Mouse (Mus musculus): ENCODE measurements at regions not wholly inside any gene's neighbourhood (a gene's known extent, or its start where the extent isn't known, plus 50 kb on each side); places are given as distances from the start of the nearest gene placed in this dataset.

DNA sequence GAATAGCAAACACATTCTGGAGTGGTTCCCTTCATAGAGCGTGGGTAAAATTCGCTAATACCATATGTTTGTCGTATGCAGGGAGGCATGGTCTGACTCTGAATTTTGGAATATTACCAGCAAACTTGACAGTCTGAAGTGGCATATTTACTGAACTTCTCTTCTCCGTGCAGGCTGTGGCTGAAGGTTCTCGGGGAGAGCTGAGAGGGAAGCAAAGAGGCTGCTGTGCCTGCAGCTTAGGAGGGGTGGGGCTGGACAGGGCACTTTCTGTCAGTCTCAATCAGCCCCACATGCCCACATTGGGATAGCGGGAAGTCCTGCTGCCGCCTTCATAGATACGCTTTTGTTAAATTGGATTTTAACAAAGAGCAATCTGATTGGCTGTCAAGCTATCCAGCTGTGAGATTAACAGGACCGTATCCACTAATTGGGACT, 584.8 kb upstream of the Mpdz start:
- no peak overlapping the region for H3K9ac ChIP-seq (ENCODE audit: low read depth, low read length)
- H3K36me3 ChIP-seq (ENCODE audit: control insufficient read depth, insufficient read depth, low read length) = no peaks in the 10 kb centered on the region
- ATAC-seq = peak; percentile 83
- H3K4me1 ChIP-seq (ENCODE audit: control insufficient read depth, insufficient read depth, low read length) = no peaks in the 10 kb centered on the region
- WGBS = 36% methylated on average over 9 of the region's 9 CpGs
- H3K27ac ChIP-seq (ENCODE audit: low read length) = no peak overlapping the region
- H3K27me3 ChIP-seq (ENCODE audit: control insufficient read depth, insufficient read depth, low read depth, low read length) = no peaks in the 10 kb centered on the region
- H3K4me3 ChIP-seq (ENCODE audit: low read depth, low read length) = peak overlapping the region; percentile 21
- peak overlapping the region; percentile 48 for H3K4me2 ChIP-seq (ENCODE audit: low read length)
- H3K9me3 ChIP-seq (replicated peaks; ENCODE audit: control insufficient read depth, low read length, poor library complexity, severe bottlenecking) = no peaks in the 10 kb centered on the region

GRCm38 (mm10) chr4:82001406-82001732, 558.8 kb upstream of the Mpdz start:
- Histone ChIP-seq H3K9ac (ENCODE audit: low read depth, low read length) (no peak overlapping the region), H3K4me2 (ENCODE audit: low read length) (no peak overlapping the region), H3K27me3 (ENCODE audit: control insufficient read depth, insufficient read depth, low read depth, low read length) (no peaks in the 10 kb centered on the region), H3K4me1 (ENCODE audit: control insufficient read depth, insufficient read depth, low read length) (no peaks in the 10 kb centered on the region), H3K27ac (ENCODE audit: low read length) (no peak overlapping the region), H3K9me3 (replicated peaks; ENCODE audit: control insufficient read depth, low read length, poor library complexity, severe bottlenecking) (no peaks in the 10 kb centered on the region), H3K4me3 (ENCODE audit: low read depth, low read length) (no peak overlapping the region), H3K36me3 (ENCODE audit: control insufficient read depth, insufficient read depth, low read length) (no peaks in the 10 kb centered on the region)
- no peak for ATAC-seq
- WGBS = 87% methylated on average over 6 of the region's 6 CpGs

GRCm38 (mm10) chr4:82000590-82001405, 558.2 kb upstream of the Mpdz start:
- WGBS = 65% methylated on average over 19 of the region's 19 CpGs
- Histone ChIP-seq H3K27ac (ENCODE audit: low read length) (no peak overlapping the region), H3K4me2 (ENCODE audit: low read length) (no peak overlapping the region), H3K4me1 (ENCODE audit: control insufficient read depth, insufficient read depth, low read length) (no peaks in the 10 kb centered on the region), H3K9ac (ENCODE audit: low read depth, low read length) (no peak overlapping the region), H3K4me3 (ENCODE audit: low read depth, low read length) (no peak overlapping the region), H3K27me3 (ENCODE audit: control insufficient read depth, insufficient read depth, low read depth, low read length) (no peaks in the 10 kb centered on the region), H3K36me3 (ENCODE audit: control insufficient read depth, insufficient read depth, low read length) (no peaks in the 10 kb centered on the region), H3K9me3 (replicated peaks; ENCODE audit: control insufficient read depth, low read length, poor library complexity, severe bottlenecking) (no peaks in the 10 kb centered on the region)
- ATAC-seq = no peak; the same call in 1 of the 2 replicates

DNA sequence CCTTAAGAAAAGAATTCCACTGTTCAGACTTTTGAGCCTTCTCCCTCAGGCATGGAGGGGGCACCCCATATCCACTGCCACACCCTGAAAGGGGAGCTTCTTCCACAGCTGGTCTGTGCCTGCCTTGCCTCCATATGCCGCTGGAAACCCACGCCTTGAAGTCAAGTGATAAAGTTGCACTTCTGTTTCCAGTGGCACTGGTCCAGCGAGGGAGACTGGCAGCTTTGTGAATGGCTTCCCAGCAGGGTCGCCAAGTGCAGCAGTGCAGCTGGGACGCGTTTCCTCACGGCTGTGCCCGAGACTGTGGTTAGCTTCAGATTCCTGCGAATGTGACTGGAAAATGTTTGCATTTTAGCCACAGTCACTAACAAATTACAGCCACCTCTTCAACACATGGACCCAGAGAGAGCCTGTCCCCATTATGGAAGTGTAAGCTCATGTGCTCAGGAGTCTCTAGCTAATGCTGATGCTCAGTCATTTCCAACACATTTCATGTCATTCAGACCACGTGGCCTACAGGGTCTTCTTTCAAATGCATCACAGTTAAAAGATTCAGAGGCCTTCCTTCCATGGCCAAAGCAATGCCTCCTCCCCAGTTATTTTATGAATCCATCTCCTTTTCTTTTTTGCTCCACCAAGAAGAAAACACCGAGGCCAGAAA, 557.2 kb upstream of the Mpdz start:
- no peaks in the 10 kb centered on the region for H3K9me3 ChIP-seq (replicated peaks; ENCODE audit: control insufficient read depth, low read length, poor library complexity, severe bottlenecking)
- H3K27me3 ChIP-seq (ENCODE audit: control insufficient read depth, insufficient read depth, low read depth, low read length) = no peaks in the 10 kb centered on the region
- H3K4me3 ChIP-seq (ENCODE audit: low read depth, low read length) = no peak overlapping the region
- no peaks in the 10 kb centered on the region for H3K4me1 ChIP-seq (ENCODE audit: control insufficient read depth, insufficient read depth, low read length)
- ATAC-seq = no peak
- no peak overlapping the region for H3K9ac ChIP-seq (ENCODE audit: low read depth, low read length)
- H3K27ac ChIP-seq (ENCODE audit: low read length) = no peak overlapping the region
- H3K4me2 ChIP-seq (ENCODE audit: low read length) = no peak overlapping the region
- 47% methylated on average over 11 of the region's 11 CpGs for WGBS
- H3K36me3 ChIP-seq (ENCODE audit: control insufficient read depth, insufficient read depth, low read length) = no peaks in the 10 kb centered on the region

GRCm38 (mm10) chr4:81999093-81999492, 556.5 kb upstream of the Mpdz start:
- WGBS = 91% methylated on average over 3 of the region's 3 CpGs
- H3K36me3 ChIP-seq (ENCODE audit: control insufficient read depth, insufficient read depth, low read length) = no peaks in the 10 kb centered on the region
- H3K27ac ChIP-seq (ENCODE audit: low read length) = no peak overlapping the region
- ATAC-seq = no peak
- H3K4me1 ChIP-seq (ENCODE audit: control insufficient read depth, insufficient read depth, low read length) = no peaks in the 10 kb centered on the region
- H3K9ac ChIP-seq (ENCODE audit: low read depth, low read length) = no peak overlapping the region
- H3K27me3 ChIP-seq (ENCODE audit: control insufficient read depth, insufficient read depth, low read depth, low read length) = no peaks in the 10 kb centered on the region
- H3K4me2 ChIP-seq (ENCODE audit: low read length) = no peak overlapping the region
- no peak overlapping the region for H3K4me3 ChIP-seq (ENCODE audit: low read depth, low read length)
- H3K9me3 ChIP-seq (replicated peaks; ENCODE audit: control insufficient read depth, low read length, poor library complexity, severe bottlenecking) = no peaks in the 10 kb centered on the region

GRCm38 (mm10) chr4:81996445-81996844, 553.8 kb upstream of the Mpdz start:
- ATAC-seq = no peak
- WGBS = 69% methylated on average over 3 of the region's 3 CpGs

DNA sequence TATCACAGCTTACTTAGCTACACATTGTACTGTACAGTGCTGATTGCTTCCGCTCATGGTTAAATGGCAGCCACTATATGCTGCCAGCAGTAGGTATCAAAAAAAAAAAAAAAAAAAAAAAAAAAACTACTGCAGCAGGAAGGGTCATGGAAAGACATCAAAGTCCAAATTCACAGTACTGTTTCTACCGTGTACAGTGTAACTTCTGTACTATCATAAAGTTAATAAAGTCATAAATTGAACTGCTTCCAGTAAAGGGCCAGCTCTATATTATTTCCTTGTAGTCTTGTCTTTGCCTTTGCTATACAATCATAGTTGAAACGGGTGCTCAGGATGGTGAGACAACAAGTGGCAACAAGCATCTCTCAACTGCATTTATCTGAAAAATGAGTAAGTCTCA, 552.6 kb upstream of the Mpdz start:
- H3K4me2 ChIP-seq (ENCODE audit: low read length) = no peak overlapping the region
- WGBS = 95% methylated on average over 3 of the region's 3 CpGs
- H3K4me1 ChIP-seq (ENCODE audit: control insufficient read depth, insufficient read depth, low read length) = no peaks in the 10 kb centered on the region
- H3K27ac ChIP-seq (ENCODE audit: low read length) = no peak overlapping the region
- no peak overlapping the region for H3K9ac ChIP-seq (ENCODE audit: low read depth, low read length)
- no peaks in the 10 kb centered on the region for H3K27me3 ChIP-seq (ENCODE audit: control insufficient read depth, insufficient read depth, low read depth, low read length)
- H3K9me3 ChIP-seq (replicated peaks; ENCODE audit: control insufficient read depth, low read length, poor library complexity, severe bottlenecking) = no peaks in the 10 kb centered on the region
- H3K4me3 ChIP-seq (ENCODE audit: low read depth, low read length) = no peak overlapping the region
- ATAC-seq = no peak
- no peaks in the 10 kb centered on the region for H3K36me3 ChIP-seq (ENCODE audit: control insufficient read depth, insufficient read depth, low read length)

More at GRCm38 (mm10) chr4:81996445-81996844, 553.8 kb upstream of the Mpdz start:
- Histone ChIP-seq H3K4me2 (ENCODE audit: low read length) (no peak overlapping the region), H3K4me3 (ENCODE audit: low read depth, low read length) (no peak overlapping the region), H3K27me3 (ENCODE audit: control insufficient read depth, insufficient read depth, low read depth, low read length) (no peaks in the 10 kb centered on the region), H3K36me3 (ENCODE audit: control insufficient read depth, insufficient read depth, low read length) (no peaks in the 10 kb centered on the region), H3K9ac (ENCODE audit: low read depth, low read length) (no peak overlapping the region), H3K9me3 (replicated peaks; ENCODE audit: control insufficient read depth, low read length, poor library complexity, severe bottlenecking) (no peaks in the 10 kb centered on the region), H3K27ac (ENCODE audit: low read length) (no peak overlapping the region), H3K4me1 (ENCODE audit: control insufficient read depth, insufficient read depth, low read length) (no peaks in the 10 kb centered on the region)

GRCm38 (mm10) chr4:81988796-81989195, 546.2 kb upstream of the Mpdz start:
- H3K27ac ChIP-seq (ENCODE audit: low read length) = no peak overlapping the region
- no peak overlapping the region for H3K4me2 ChIP-seq (ENCODE audit: low read length)
- H3K4me3 ChIP-seq (ENCODE audit: low read depth, low read length) = no peak overlapping the region
- no peak for ATAC-seq
- no peak overlapping the region for H3K9ac ChIP-seq (ENCODE audit: low read depth, low read length)
- WGBS = 82% methylated on average over 2 of the region's 2 CpGs
- no peaks in the 10 kb centered on the region for H3K4me1 ChIP-seq (ENCODE audit: control insufficient read depth, insufficient read depth, low read length)
- H3K9me3 ChIP-seq (replicated peaks; ENCODE audit: control insufficient read depth, low read length, poor library complexity, severe bottlenecking) = no peaks in the 10 kb centered on the region
- no peaks in the 10 kb centered on the region for H3K36me3 ChIP-seq (ENCODE audit: control insufficient read depth, insufficient read depth, low read length)
- H3K27me3 ChIP-seq (ENCODE audit: control insufficient read depth, insufficient read depth, low read depth, low read length) = no peaks in the 10 kb centered on the region

GRCm38 (mm10) chr4:81986616-81987015, 544.0 kb upstream of the Mpdz start:
- ATAC-seq = no peak

More at GRCm38 (mm10) chr4:81986616-81987015, 544.0 kb upstream of the Mpdz start:
- Histone ChIP-seq H3K9ac (ENCODE audit: low read depth, low read length) (no peak overlapping the region), H3K4me3 (ENCODE audit: low read depth, low read length) (no peak overlapping the region), H3K9me3 (replicated peaks; ENCODE audit: control insufficient read depth, low read length, poor library complexity, severe bottlenecking) (no peaks in the 10 kb centered on the region), H3K4me1 (ENCODE audit: control insufficient read depth, insufficient read depth, low read length) (no peaks in the 10 kb centered on the region), H3K27me3 (ENCODE audit: control insufficient read depth, insufficient read depth, low read depth, low read length) (no peaks in the 10 kb centered on the region), H3K36me3 (ENCODE audit: control insufficient read depth, insufficient read depth, low read length) (no peaks in the 10 kb centered on the region), H3K27ac (ENCODE audit: low read length) (no peak overlapping the region), H3K4me2 (ENCODE audit: low read length) (no peak overlapping the region)
- WGBS = 61% methylated on average over 4 of the region's 4 CpGs

All from midbrain, embryonic 16.5 days (tissue).